Mouse (Mus musculus): ENCODE measurements at regions not wholly inside any gene's neighbourhood (a gene's known extent, or its start where the extent isn't known, plus 50 kb on each side); places are given as distances from the start of the nearest gene placed in this dataset.
A peak's percentile ranks its signal among the peaks of the same experiment; 100 is the strongest.

- ATAC-seq (ENCODE audit: poor library complexity, severe bottlenecking), result peak; percentile 18; the same call in 1 of the 2 replicates
Observed at GRCm38 (mm10) chr4:87570470-87570891, 340.2 kb upstream of the Slc24a2 start.

- no peak for ATAC-seq (ENCODE audit: poor library complexity, severe bottlenecking)
Observed at GRCm38 (mm10) chr4:87566616-87567015, 336.3 kb upstream of the Slc24a2 start.

- no peak for ATAC-seq (ENCODE audit: poor library complexity, severe bottlenecking)
Observed at GRCm38 (mm10) chr4:87554912-87555311, 324.6 kb upstream of the Slc24a2 start.
